Mouse (Mus musculus) thymus, postnatal 25 days (tissue): Measurements from ENCODE around the gene Gpr37l1.

ENCODE experiments used
- DNase-seq: peaks from one replicate; pipeline ENCODE4 v3.0.0; 2022

The Gpr37l1 gene

DNA sequence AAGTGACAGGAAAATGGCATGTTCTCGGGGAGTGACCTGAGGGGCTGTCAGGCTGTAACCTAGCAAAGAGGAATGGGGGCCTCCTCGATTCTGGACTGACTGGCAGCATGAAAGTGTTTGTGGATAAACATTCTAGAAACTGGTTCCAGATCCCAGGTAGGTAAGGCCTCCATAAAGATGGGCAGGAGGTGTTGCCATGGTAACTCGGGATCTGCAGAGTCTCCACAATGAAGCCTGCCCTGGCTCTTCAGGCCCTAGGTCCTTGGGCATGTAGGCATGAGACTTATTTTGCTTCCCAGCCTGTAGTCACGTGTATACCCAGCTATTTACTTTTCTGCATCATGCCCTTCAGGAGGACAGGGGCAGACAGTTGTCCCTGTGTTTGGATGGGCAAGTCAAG lies 13.8 kb upstream of the Gpr37l1 start:
- DNase-seq = no peak

DNA sequence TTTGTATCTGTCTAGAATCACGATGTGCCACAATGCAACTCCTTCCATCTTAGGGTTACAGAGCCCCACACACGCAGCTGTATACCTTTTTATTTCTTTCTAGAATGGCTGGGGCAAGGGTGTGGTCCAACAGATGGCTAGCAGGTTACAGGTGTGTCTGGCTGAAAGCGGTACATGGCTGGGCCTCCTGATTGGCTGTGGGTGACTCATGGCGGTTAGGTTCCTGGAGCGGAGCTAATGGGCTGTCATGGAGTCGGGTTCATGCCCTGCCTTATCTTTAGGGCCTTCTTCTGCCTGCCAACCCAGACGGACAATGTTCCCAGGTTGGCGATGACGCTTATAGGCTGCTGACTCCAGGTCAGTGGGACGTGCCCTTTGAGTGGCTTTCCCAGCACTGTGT lies 13.3 kb upstream of the Gpr37l1 start:
- no peak for DNase-seq

DNA sequence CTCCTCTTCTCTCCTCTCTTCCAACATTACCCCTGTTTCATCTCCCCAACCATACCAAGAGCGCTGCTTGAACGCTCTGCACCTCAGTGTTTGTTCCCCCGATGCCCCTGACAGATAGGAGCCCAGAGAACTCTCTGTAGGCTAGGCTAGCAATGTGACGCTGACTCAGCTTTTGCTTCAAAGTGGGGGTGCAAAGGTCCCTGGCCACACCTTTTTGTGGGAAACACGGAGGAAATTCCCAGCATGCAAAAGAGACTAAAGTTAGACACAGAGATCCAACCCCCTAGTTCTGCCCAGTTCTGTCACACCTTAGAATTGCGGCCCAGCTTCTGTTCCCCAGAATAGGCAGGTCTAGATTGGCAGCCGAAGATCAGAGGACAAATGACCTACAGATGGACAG lies 11.4 kb upstream of the Gpr37l1 start:
- DNase-seq = no peak

DNA sequence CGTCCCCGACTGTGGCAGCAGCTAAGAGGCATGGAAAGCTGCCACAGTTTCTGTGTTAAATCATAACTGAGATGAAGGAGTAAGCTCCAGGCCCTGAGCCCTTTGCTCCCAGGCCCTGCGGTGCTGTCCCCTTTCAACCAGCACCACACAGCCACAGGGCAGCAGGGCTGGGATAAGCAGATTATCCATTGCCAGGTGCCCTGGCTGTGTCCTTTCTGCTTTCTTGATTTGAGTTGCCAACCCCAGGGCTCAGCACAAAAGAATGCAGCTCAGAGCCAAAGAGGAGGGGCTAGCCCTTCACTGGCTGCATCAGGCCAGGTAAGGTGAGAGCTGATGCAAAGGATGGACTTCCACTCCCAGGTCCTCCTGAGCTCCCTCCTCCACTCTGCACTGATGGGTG lies 10.2 kb upstream of the Gpr37l1 start:
- no peak for DNase-seq

DNA sequence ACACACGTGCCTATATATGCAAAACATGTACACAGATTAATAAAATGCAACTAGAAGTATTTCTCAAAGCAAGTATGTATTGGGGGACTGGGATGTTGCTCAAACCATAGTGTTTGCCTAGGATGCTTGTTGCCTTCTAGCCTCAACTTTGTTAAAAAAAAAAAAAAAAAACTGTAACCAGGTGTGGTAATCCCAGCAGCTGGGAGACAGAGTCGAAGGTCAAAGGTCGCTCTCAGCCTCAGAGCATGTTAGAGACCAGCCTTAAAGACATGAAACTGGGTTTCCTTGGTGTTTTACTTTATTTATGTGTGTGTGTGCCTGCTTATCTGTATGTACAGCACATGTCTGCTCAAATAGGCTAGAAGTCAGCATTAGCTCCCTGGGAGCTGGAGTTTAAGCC lies 7.7 kb upstream of the Gpr37l1 start:
- DNase-seq = no peak

DNA sequence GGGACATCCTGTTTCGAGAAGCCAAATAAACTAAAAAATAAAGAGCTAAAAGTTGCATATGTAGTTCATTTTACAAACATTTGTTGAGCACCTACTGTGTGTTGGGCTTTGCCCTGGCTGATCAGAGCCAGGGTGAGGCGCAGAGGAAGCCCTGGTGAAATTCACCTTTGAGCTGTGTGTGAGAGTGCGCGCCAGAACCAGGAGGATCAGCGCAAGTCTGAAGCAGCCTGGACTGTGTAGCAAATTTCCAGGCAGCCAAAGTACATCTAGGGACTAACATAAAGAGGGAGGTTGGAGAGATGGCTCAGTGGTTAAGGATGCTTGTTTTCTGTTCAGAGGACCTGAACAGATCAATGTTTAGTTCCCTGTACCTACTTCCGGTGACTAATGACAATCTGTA lies 5.8 kb upstream of the Gpr37l1 start:
- no peak for DNase-seq

DNA sequence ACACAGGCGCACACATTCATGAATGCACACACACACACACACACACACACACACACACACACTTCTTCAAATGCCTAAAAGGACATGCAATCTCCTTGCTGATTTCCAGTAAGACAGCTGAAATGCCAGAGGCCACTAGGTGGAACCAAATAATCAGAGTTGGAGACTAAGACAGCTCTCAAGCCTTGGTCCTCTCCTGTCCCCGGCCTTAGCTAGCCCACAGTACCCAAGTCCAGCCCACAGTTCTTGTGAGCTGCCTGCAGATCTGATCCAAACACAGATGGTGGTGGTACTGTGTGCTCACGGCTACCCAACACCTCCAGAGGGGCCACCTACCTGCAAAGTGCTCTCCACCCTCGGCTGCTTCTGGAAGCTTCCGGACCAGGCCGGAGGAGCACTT lies 4.5 kb upstream of the Gpr37l1 start:
- DNase-seq = no peak

DNA sequence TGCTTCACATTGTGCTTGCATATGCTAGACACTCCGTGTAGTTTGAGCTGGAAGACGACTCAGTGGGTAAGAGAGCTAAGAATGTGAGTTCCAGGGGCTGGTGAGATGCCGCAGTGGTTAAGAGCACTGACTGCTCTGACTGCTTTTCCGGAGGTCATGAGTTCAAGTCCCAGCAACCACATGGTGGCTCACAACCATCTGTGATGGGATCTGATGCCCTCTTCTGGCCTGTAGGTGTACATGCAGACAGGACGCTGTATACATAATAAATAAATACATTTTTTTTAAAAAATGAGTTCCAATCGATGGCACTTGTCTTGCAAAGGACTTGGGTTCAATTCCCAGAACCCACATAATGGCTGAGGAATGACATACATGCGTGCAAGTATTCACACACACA lies 3.7 kb upstream of the Gpr37l1 start:
- DNase-seq = no peak

DNA sequence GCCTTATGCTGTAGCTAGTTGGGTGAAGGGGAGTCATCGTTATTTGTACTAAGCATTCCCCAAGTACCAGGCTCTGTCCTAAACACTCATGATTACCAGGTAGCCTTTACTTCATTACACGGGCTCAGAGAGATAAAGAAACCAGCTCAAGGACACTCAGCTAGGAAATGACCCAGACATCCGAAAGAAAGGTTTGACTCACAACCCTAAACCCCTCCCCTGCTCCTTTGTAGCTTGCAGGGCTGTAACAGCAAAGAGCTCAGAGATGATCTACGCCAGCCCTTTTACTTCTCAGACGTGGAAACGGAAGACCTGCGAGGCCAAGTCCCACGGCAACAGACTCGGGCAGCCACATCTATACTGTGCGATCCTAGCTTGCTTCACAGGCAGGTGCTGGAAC lies 2.8 kb upstream of the Gpr37l1 start:
- DNase-seq = no peak

DNA sequence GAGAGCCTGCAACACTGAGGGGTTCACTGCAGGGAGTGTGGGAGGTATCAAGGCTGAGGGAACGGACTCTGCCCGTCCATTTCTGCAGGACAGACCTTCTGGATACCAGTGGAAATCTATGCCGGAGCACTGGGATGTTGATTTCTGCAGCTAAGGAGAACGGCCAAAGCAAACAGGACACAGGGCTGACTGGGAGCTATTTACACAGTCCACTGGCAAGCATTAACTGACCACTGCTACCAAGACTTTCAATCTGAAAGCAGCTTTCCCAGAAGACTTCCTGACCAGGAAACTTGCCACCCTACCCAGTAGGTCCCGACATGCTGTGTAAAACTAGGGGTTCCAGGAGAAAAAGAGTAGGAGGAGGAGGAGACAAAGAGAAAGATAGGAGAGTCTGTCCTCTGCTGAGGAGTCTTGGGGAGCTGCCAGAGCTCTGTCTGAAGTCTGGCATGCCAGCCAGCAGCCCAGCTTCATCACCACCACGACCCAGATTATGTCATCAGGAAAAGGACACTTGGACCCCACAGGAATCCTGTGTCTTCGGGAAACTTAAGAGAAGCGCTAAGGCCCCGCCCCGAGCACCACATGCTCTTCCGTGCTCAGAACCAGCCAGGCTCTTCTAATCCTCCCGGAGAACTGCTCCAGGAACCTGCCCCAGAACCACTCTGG lies 2.2 kb upstream of the Gpr37l1 start:
- DNase-seq = no peak

DNA sequence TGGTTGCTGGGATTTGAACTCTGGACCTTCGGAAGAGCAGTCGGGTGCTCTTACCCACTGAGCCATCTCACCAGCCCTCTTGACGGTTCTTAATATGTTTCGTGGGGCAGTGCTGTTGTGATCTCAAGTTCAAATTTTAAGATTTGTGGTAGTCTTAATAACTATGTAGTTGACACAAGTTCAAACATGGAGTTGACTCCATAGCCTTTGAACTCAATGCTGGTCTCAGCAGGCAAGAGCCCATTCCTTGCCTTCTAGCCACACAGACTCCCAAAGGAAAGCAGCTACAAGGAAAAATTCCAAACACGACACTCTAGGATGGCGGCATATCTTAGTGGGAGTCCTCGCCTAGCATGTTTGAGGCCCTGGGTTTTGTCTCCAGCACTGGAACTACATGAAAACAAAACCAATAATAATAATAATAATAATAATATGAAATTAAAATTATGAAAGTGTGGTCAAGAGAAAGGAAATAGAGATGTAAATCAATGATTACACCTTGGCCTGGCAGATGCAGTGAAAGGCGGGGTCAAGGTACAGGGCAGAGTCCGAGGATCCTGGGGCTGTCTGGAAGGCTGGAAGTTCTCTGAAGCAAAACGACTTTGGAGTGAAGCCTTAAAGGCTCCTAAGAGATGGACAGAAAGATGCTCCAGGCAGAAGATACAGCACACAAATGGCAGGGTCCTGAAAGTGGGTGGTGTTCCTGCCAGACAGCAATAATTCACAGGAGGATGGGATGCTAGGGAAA lies 1.1 kb upstream of the Gpr37l1 start:
- no peak for DNase-seq

DNA sequence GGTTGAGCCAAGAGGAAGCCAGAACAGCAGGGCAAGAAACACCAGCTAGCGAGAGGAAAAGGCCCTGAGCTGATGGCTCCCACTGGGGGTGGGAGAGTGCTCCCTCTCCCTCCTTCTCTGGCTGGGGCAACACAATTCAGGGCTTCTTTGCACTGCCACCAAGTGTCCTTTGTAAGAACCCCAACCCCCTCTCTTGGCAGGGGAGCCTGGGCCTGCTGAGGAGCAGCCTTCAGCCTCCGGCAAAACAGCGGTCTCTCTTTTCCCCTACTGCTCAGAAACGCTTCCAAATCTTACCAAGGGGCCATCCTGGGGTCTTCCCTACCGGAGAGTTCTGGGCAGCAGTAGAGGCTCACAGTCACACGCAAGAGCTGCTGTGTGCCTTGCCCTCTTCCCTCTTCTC lies 4.8 kb downstream of the Gpr37l1 start:
- no peak for DNase-seq

DNA sequence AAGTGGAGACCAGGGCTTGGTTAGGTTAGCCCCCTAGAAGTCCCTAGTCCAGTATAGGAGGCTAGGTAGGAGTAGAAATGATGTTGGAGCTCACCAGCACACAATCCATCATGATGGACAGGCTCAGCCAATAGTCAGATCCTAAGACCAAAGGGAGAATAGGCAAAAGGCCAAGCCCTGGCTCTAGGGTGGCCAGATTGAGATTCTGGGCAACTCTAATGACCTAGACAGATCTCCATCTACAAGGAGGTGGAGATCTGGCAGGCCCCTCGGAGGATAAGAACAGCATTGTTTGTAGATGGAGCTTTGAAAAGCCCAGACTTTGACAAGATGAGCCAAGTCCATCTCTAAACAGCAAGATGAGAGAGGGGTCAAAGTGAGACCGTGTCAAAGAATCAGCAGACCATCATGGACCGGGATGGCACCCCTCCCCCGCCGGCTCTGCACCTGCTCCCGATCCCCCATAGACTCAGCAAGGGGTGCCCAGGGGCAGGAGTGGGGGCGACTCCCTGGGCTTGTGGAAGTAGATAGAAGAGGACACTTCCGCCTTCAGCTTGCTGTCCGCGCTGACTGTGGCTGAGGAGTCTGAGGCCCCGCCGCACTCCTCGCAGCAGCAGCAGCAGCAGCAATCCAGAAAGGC lies 7.0 kb downstream of the Gpr37l1 start:
- no peak for DNase-seq

DNA sequence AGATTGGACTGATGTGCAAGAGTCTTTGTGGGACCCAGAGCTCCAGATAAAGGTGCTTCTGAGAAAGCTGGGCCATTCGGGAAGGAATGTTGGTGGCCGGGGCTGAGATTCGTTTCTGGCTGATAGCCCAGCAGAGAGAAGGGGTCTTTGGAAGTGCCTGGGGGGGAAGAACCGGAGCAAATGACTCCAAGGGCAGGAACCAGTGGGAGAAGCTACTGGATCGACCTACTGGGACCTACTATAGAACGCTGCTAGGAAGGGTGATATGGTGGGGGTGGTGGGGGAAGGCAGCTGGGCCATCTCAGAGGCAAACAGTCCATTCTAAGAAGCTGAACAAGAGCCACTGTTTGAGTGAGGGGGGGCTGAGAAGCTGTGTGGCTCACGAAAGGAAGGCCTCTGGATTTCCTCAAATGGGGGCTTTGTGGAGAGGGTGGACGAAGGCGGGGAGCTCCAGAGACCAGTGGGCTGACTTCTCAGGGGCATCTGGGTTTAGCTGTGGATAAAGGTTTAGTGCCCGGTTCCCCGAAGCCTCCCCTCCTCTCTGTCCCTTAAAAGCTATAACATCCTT lies 7.8 kb downstream of the Gpr37l1 start:
- DNase-seq = no peak

DNA sequence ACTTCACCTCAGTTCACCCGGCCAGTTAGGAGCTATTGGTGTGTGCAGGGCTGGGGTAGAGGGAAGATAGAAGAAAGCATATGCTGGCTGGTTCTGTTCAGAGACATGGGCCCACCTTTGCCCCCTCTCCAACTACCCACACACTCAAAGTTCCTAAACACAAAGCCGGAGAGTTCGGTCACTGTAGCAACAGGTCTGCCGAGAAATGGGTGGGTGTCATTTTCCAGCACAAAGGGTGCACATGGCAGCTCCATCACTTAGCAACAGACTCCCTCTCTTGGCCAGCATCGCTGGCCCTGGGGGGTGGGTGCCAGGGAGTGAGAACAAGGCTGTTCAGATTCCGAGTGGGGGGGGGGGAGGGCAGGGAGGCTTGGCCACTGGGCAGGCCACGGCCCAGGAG lies 8.4 kb downstream of the Gpr37l1 start:
- DNase-seq = no peak

DNA sequence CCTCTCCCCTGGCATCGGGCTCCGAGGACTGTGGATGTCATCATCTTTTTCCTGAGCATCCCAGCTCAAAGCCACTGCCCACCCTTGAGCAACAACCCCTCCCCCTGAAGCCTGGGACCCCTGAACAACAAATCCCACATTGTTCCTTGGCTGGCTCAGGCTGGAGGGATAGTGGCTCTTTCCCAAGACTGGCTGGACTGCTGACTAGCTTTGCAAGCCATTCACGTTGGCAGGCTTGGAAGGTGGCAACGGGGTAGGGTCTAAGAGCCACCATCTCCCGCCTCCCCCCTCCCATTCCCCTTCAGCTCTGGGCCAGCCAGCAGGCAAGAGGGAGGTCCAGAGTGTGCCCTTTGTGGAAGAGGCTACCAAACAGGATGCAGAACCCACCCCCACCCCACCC lies 8.8 kb downstream of the Gpr37l1 start:
- no peak for DNase-seq

DNA sequence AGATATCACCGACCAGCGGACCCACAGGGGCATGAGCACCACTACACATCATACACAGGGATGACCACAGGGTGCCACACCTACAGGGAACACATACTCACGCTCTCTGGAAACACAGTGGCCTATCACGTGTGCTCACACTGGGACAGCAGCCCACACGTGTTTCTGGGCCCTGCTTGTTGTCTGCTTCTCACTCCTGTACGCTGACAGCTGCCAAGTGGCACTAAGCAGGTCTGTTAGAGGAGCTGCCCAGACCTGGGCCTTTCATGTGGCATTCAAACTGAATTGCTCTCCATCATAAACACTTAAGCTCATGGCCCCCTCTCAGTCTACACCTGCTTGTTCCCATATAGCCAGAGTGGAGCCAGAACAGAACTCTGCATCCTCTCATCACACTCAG lies 11.2 kb downstream of the Gpr37l1 start:
- DNase-seq = no peak

DNA sequence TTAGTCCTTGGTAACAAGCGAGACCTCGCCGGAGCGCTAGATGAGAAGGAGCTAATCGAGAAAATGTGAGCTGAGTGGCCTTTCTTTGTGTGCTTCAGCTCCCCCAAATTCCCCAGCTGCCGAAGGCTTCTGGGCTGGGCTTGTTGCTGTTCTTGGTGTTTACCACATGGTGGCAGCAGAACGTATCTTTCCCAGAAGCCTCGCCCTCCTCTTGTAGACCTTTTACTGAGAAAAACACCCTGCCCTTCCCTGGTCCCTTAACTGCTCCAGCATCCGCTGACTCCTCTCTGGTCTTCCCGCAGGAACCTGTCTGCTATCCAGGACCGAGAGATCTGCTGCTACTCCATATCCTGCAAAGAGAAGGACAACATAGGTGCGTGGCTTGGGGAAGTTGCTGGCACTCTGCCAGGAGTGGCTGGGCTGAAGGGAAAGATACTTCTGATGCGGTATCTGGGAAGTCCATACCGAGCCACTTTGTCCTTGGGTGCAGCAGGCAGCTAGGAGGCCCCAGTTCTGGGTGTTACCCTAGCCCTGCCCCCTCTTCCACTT lies 13.0 kb downstream of the Gpr37l1 start:
- DNase-seq = peak; percentile 69

DNA sequence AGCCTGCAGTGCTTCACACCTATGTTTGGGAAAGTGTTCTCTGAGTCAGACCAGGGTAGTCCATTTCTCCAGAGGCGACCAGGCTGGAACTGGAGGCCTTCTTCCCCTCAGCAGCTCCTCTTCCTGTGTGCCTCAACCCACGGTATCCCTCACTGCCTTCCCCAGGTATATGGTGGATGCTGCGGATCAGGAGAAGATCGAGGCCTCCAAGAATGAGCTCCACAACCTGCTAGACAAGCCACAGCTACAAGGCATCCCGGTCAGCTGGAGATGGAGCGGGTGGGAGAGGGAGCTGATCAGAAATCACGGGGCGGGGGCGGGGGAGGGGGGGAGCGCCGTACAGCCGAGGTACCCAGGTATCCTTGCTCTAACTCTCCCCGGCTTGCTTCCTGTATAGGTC lies 13.5 kb downstream of the Gpr37l1 start:
- no peak for DNase-seq

DNA sequence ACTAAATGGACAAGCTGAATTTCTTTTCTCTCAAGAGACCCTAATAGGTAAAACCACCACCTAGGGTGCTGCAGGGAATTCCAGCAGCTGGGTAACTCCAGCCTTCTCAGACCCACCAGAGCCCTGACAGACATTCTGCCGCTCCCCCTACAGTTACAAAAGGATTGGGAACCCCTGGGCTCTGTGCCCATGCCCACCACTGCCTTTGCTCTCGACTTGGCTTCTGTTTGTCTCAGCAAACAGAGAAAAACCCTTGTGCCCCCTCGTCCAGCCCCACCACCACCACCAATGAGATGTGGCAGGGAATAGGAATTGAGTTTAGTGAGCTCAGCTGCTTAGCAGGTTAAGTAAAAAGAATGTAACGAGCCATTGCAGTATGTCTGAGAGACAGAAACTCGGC lies 18.5 kb downstream of the Gpr37l1 start:
- no peak for DNase-seq

DNA sequence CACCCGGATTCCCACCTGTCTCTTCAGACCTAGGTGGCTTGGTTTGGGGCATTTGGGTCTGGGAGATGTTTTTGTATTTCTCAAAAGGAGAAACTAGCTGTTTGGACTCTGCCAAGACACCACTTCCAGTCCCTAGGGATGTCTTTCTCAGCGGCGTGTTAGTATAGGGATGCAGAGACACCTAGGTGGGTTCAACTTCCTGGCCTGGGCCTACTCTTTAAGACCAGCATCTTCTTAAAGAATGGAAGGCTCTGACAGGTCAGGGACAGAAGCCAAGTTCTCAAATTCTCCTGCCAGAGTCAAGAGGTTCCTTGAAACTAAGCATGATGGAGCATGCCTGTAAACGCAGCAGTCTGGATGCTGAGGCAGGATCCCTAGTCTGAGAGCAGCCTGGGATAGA lies 19.0 kb downstream of the Gpr37l1 start:
- DNase-seq = no peak

DNA sequence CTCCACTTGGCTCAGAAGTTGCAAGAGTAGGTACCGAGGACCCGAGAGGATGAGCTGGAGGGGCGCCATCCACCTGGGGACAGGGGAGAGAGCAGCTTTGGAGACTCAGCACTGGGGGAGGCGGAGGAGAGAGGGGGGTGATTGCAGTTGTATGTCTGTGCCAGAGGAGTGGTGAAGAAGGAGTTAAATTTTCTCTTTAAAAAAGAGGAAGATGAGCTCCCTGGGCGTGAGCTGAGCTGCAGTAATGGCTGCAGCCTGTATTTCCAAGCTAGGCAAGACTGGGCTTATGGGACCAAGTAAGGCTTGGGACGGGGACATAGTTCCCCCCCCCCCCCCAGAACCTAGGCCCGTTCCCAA lies 19.8 kb downstream of the Gpr37l1 start:
- no peak for DNase-seq

DNA sequence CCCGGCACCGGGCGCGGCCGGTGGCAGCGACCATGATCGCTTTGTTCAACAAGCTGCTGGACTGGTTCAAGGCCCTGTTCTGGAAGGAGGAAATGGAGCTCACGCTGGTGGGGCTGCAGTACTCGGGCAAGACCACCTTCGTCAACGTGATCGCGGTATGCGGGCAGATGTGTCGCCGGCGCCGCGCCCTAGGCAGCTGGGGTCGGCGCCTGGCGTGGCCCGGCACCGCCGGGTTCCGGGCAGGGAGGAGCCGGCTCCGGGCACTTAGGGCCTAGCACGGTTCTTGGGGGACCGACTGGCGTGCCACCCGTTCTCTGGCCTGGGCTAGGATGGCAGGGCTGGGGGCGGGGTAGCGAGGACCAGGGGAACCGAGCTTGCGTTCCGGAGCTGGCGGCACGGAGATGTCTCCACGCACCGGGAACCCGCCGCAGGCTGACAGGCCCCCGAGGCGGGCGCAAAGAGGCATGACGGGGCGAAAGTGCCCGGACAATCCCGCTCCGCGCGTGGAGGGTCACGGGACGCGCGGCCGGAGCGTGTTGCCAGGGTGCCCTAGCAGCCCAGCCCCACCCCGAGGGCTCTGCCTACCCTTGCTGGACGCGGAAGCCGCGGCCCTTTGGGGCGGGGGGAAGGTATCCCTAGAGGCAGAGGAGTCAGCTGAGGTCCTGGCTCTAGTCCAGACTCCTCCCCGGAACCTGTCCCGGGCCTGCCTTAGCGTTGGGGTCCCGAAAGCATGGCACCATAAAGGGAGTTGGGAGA lies 20.4 kb downstream of the Gpr37l1 start:
- peak; percentile 62 for DNase-seq
